Mouse (Mus musculus): ENCODE data around the gene Tex2.

GRCm38 (mm10) chr11:106462309-106462708 lies 150.9 kb downstream of the Tex2 start:
- TF ChIP-seq CTCF (conservative IDR thresholded peaks at IDR 0.05; ENCODE audit: insufficient read depth, insufficient read length, low read depth, low read length) = no peak
- TF ChIP-seq POLR2A (IDR thresholded peaks at IDR 0.05; ENCODE audit: low read depth, low read length) = no peak
